Mouse (Mus musculus) intestine, embryonic 15.5 days (tissue): Measurements from ENCODE around the gene Lrrc8a. TPM values are rescaled to one million over a fixed set of nuclear protein-coding genes. Genes with fewer than 3 reads are reported as not detected.

Experiments used
- ATAC-seq: fragments of 200-750 bp; cut with Nextera tagmentation; 2 replicates; pipeline ENCODE4 v1.8.0; 2017; ENCODE audit warnings: moderate TSS enrichment, moderate library complexity
- H3K27ac ChIP-seq: fragments of 300-500 bp; sonication (generic); 2 replicates; pipeline ENCODE4 v1.5.1; 2015; ENCODE audit warnings: mild to moderate bottlenecking, inconsistent platforms
- H3K27me3 ChIP-seq: fragments of 300-500 bp; sonication (generic); replicated peaks from 2 replicates; pipeline ENCODE4 v1.6.1; 2015; ENCODE audit warnings: inconsistent platforms
- H3K36me3 ChIP-seq: fragments of 300-500 bp; sonication (generic); 2 replicates; pipeline ENCODE4 v1.6.1; 2015; ENCODE audit warnings: inconsistent platforms
- H3K4me1 ChIP-seq: fragments of 300-500 bp; sonication (generic); replicated peaks from 2 replicates; pipeline ENCODE4 v1.6.1; 2015; ENCODE audit warnings: inconsistent platforms
- H3K4me2 ChIP-seq: fragments of 300-500 bp; sonication (generic); replicated peaks from 2 replicates; pipeline ENCODE4 v1.6.1; 2015; ENCODE audit warnings: mild to moderate bottlenecking, inconsistent platforms
- H3K4me3 ChIP-seq: fragments of 300-500 bp; sonication (generic); replicated peaks from 2 replicates; pipeline ENCODE4 v1.5.1; 2015; ENCODE audit warnings: inconsistent platforms
- H3K9ac ChIP-seq: fragments of 300-500 bp; sonication (generic); 2 replicates; pipeline ENCODE4 v1.6.1; 2015; ENCODE audit warnings: inconsistent platforms
- H3K9me3 ChIP-seq: fragments of 300-500 bp; sonication (generic); 2 replicates; pipeline ENCODE4 v1.6.1; 2016; ENCODE audit warnings: inconsistent platforms
- WGBS: fragments of 180-500 bp; shearing (Covaris S2); methylation state at CpG from one replicate; pipeline ENCODE4 v1.1.7; 2015; 5-methylcytosine and 5-hydroxymethylcytosine counted together
- polyA plus RNA-seq: library from polyadenylated mRNA; unstranded; fragments of >200 nt; fragmentation: Nextera tagmentation; extraction: Ambion mirVana; gene quantifications from 2 replicates; pipeline ENCODE4 v1.2.1, GENCODE M21; 2015

Gene Lrrc8a
- polyA plus RNA-seq, 1 experiment from 2014 or later = 37.7 TPM

- Histone ChIP-seq H3K4me2 (no peak overlapping the region), H3K27me3 (no peaks in the 10 kb centered on the region), H3K36me3 (no peaks in the 10 kb centered on the region), H3K9me3 (no peaks in the 10 kb centered on the region), H3K4me3 (no peak overlapping the region), H3K4me1 (peaks cover under 1% of the 10 kb centered on the region; the same call in 1 of the 2 replicates), H3K9ac (no peak overlapping the region), H3K27ac (no peak overlapping the region)
- WGBS = 69% methylated on average over 6 of the region's 6 CpGs
- no peak for ATAC-seq
Measured at GRCm38 (mm10) chr2:30211408-30212168, 25.9 kb upstream of the Lrrc8a start.

- Histone ChIP-seq H3K4me1 (no peaks in the 10 kb centered on the region), H3K27me3 (no peaks in the 10 kb centered on the region), H3K36me3 (no peaks in the 10 kb centered on the region), H3K4me3 (no peak overlapping the region), H3K27ac (no peak overlapping the region), H3K9me3 (no peaks in the 10 kb centered on the region), H3K4me2 (no peak overlapping the region), H3K9ac (no peak overlapping the region)
- no peak for ATAC-seq
- WGBS = 73% methylated on average over 4 of the region's 4 CpGs
Measured at GRCm38 (mm10) chr2:30212169-30212545, 25.4 kb upstream of the Lrrc8a start.

- no peak overlapping the region for H3K9ac ChIP-seq
- H3K27me3 ChIP-seq = no peaks in the 10 kb centered on the region
- no peak overlapping the region for H3K4me2 ChIP-seq
- WGBS = 63% methylated on average over 1 of the region's 1 CpGs
- H3K4me1 ChIP-seq = no peaks in the 10 kb centered on the region
- H3K36me3 ChIP-seq = no peaks in the 10 kb centered on the region
- ATAC-seq = no peak
- H3K27ac ChIP-seq = no peak overlapping the region
- H3K4me3 ChIP-seq = no peak overlapping the region
- H3K9me3 ChIP-seq = no peaks in the 10 kb centered on the region
Measured at GRCm38 (mm10) chr2:30212951-30213350, 24.6 kb upstream of the Lrrc8a start.

GRCm38 (mm10) chr2:30214745-30215144 is 22.8 kb upstream of the Lrrc8a start:
- no peak overlapping the region for H3K27ac ChIP-seq
- H3K9ac ChIP-seq = no peak overlapping the region
- H3K4me3 ChIP-seq = no peak overlapping the region
- WGBS = 56% methylated on average over 3 of the region's 3 CpGs
- ATAC-seq = no peak
- H3K4me1 ChIP-seq = no peaks in the 10 kb centered on the region
- H3K36me3 ChIP-seq = no peaks in the 10 kb centered on the region
- H3K27me3 ChIP-seq = no peaks in the 10 kb centered on the region
- H3K4me2 ChIP-seq = no peak overlapping the region
- H3K9me3 ChIP-seq = no peaks in the 10 kb centered on the region

GRCm38 (mm10) chr2:30215493-30215892 is 22.0 kb upstream of the Lrrc8a start:
- WGBS = 46% methylated on average over 6 of the region's 6 CpGs
- H3K4me3 ChIP-seq = no peak overlapping the region
- H3K9me3 ChIP-seq = no peaks in the 10 kb centered on the region
- no peak overlapping the region for H3K9ac ChIP-seq
- H3K4me1 ChIP-seq = no peaks in the 10 kb centered on the region
- no peak for ATAC-seq
- H3K27ac ChIP-seq = no peak overlapping the region
- H3K27me3 ChIP-seq = no peaks in the 10 kb centered on the region
- H3K36me3 ChIP-seq = no peaks in the 10 kb centered on the region
- no peak overlapping the region for H3K4me2 ChIP-seq

GRCm38 (mm10) chr2:30216293-30216692 is 21.2 kb upstream of the Lrrc8a start:
- 97% methylated on average over 5 of the region's 5 CpGs for WGBS
- H3K9me3 ChIP-seq = no peaks in the 10 kb centered on the region

GRCm38 (mm10) chr2:30235593-30235992 is 1.9 kb upstream of the Lrrc8a start:
- no peak overlapping the region for H3K4me2 ChIP-seq
- peaks cover 23% of the 10 kb centered on the region for H3K4me1 ChIP-seq
- WGBS = 77% methylated on average over 5 of the region's 5 CpGs
- H3K27me3 ChIP-seq = no peaks in the 10 kb centered on the region
- no peaks in the 10 kb centered on the region for H3K9me3 ChIP-seq
- no peak overlapping the region for H3K27ac ChIP-seq
- no peak for ATAC-seq
- no peak overlapping the region for H3K9ac ChIP-seq
- H3K4me3 ChIP-seq = no peak overlapping the region
- H3K36me3 ChIP-seq = peaks cover under 1% of the 10 kb centered on the region; the same call in 1 of the 2 replicates

More at GRCm38 (mm10) chr2:30216293-30216692, 21.2 kb upstream of the Lrrc8a start:
- Histone ChIP-seq H3K27ac (no peak overlapping the region), H3K9ac (no peak overlapping the region), H3K4me1 (no peaks in the 10 kb centered on the region), H3K27me3 (no peaks in the 10 kb centered on the region), H3K36me3 (no peaks in the 10 kb centered on the region), H3K4me2 (no peak overlapping the region), H3K4me3 (no peak overlapping the region)
- no peak for ATAC-seq

GRCm38 (mm10) chr2:30236426-30237198 is 903 bp upstream of the Lrrc8a start:
- no peaks in the 10 kb centered on the region for H3K27me3 ChIP-seq
- peak overlapping the region; percentile 91 for H3K4me3 ChIP-seq
- H3K4me2 ChIP-seq = peak overlapping the region; percentile 73
- H3K4me1 ChIP-seq = peaks cover 23% of the 10 kb centered on the region
- H3K27ac ChIP-seq = peak overlapping the region; percentile 71
- 2% methylated on average over 18 of the region's 18 CpGs for WGBS
- H3K9ac ChIP-seq = peak overlapping the region; percentile 61
- peaks cover 8% of the 10 kb centered on the region; the same call in 1 of the 2 replicates for H3K36me3 ChIP-seq
- no peak for ATAC-seq
- no peaks in the 10 kb centered on the region for H3K9me3 ChIP-seq

- H3K36me3 ChIP-seq = peaks cover 12% of the 10 kb centered on the region
- no peaks in the 10 kb centered on the region for H3K9me3 ChIP-seq
- peak overlapping the region; percentile 89 for H3K9ac ChIP-seq
- peak overlapping the region; percentile 91 for H3K4me3 ChIP-seq
- H3K4me1 ChIP-seq = peaks cover 27% of the 10 kb centered on the region
- H3K4me2 ChIP-seq = peak overlapping the region; percentile 79
- H3K27me3 ChIP-seq = no peaks in the 10 kb centered on the region
- 3% methylated on average over 8 of the region's 42 CpGs for WGBS
- peak overlapping the region; percentile 94 for H3K27ac ChIP-seq
- ATAC-seq = peak; percentile 93
Measured at GRCm38 (mm10) chr2:30237881-30238280, 366 bp downstream of the Lrrc8a start.

GRCm38 (mm10) chr2:30238906-30239465 is 1.5 kb downstream of the Lrrc8a start:
- peak overlapping the region; percentile 89 for H3K9ac ChIP-seq
- WGBS = 70% methylated on average over 3 of the region's 3 CpGs
- no peak for ATAC-seq

GRCm38 (mm10) chr2:30239777-30240176 is 2.3 kb downstream of the Lrrc8a start:
- ATAC-seq = no peak
- H3K9me3 ChIP-seq = no peaks in the 10 kb centered on the region
- WGBS = 67% methylated on average over 4 of the region's 4 CpGs
- peak overlapping the region; percentile 79 for H3K4me2 ChIP-seq
- H3K27ac ChIP-seq = peak overlapping the region; percentile 48
- no peak overlapping the region for H3K4me3 ChIP-seq
- H3K4me1 ChIP-seq = peaks cover 27% of the 10 kb centered on the region
- peaks cover 12% of the 10 kb centered on the region for H3K36me3 ChIP-seq
- no peaks in the 10 kb centered on the region for H3K27me3 ChIP-seq
- no peak overlapping the region for H3K9ac ChIP-seq

More at GRCm38 (mm10) chr2:30238906-30239465, 1.5 kb downstream of the Lrrc8a start:
- Histone ChIP-seq H3K4me1 (peaks cover 27% of the 10 kb centered on the region), H3K4me2 (peak overlapping the region; percentile 79), H3K27me3 (no peaks in the 10 kb centered on the region), H3K9me3 (no peaks in the 10 kb centered on the region), H3K36me3 (peaks cover 12% of the 10 kb centered on the region), H3K27ac (peak overlapping the region; percentile 48), H3K4me3 (peak overlapping the region; percentile 91)

- no peak within 1 kb of the TSS for H3K4me3 ChIP-seq
Measured at GRCm38 (mm10) chr2:30240267-30240666, 2.8 kb downstream of the Lrrc8a start, which contains the start of gene Gm28035. Gene Gm28035 (plus strand): TSS chr2:30240567.

More at GRCm38 (mm10) chr2:30240267-30240666, 2.8 kb downstream of the Lrrc8a start, which contains the start of gene Gm28035:
- WGBS = 73% methylated on average over 2 of the region's 2 CpGs
- no peak for ATAC-seq
- H3K4me2 ChIP-seq = peak within 1 kb of the TSS; percentile 79
- H3K27me3 ChIP-seq = no peaks in the 10 kb centered on the region
- H3K4me1 ChIP-seq = peaks cover 31% of the 10 kb centered on the region
- peaks cover 12% of the 10 kb centered on the region for H3K36me3 ChIP-seq
- H3K9me3 ChIP-seq = no peaks in the 10 kb centered on the region
- 0 out of 2 replicates have a peak within 1 kb of the TSS, but pooled peaks have one; percentile 89 for H3K9ac ChIP-seq
- H3K27ac ChIP-seq = peak within 1 kb of the TSS; percentile 48
